Mouse (Mus musculus) T-cell, adult 66 days (primary cell): ENCODE results near the gene Cfap46. TPM values are rescaled to one million over a fixed set of nuclear protein-coding genes. Genes with fewer than 3 reads are reported as not detected.

Source experiments
- total RNA-seq, 2 experiments: library from RNA; stranded (reverse); gene quantifications; 3 replicates in 1 of 2; 4 replicates in 1 of 2; pipeline ENCODE4 v1.2.4; 2023

The Cfap46 gene
- not detected for total RNA-seq

GRCm38 (mm10) chr7:139683706-139684552, at the start of gene Cfap46:
Gene Cfap46 (minus strand): TSS chr7:139683817.

GRCm38 (mm10) chr7:139582595-139582994, 101.0 kb downstream of the Cfap46 start, which contains the start of gene Nkx6-2:
Gene Nkx6-2 (minus strand): TSS chr7:139582797.

Other genes starting within 250 kb of the Cfap46 start
- gene Nkx6-2, start 101.0 kb downstream of the Cfap46 start, total RNA-seq = not detected
- not detected for gene Adgra1, start 150.4 kb upstream of the Cfap46 start, total RNA-seq
- not detected for gene Kndc1, start 210.9 kb upstream of the Cfap46 start, total RNA-seq